Mouse (Mus musculus) neutrophil, adult 65 days (primary cell): ENCODE data around the gene Tmem91. TPM values are rescaled to one million over a fixed set of nuclear protein-coding genes. Genes with fewer than 3 reads are reported as not detected.

Experiments
- total RNA-seq: library from RNA; stranded (reverse); gene quantifications from 2 replicates; pipeline ENCODE4 v1.2.4, GENCODE M21; 2023

Tmem91 gene
- total RNA-seq: 1.3 TPM in 1 of 2 replicates, not detected in the other

GRCm38 (mm10) chr7:25674719-25675300 is at the start of gene Tmem91:
Tmem91 (minus strand) TSS chr7:25675166.

GRCm38 (mm10) chr7:25718788-25719417 is 43.9 kb upstream of the Tmem91 start, which contains the start of gene Ccdc97:
Ccdc97 (minus strand) TSS chr7:25719088.

GRCm38 (mm10) chr7:25686680-25687531 is 11.9 kb upstream of the Tmem91 start, which contains the start of gene Tgfb1:
Tgfb1 (plus strand) TSS chr7:25687002.

GRCm38 (mm10) chr7:25680514-25681258 is 5.7 kb upstream of the Tmem91 start, which contains the start of gene B9d2:
B9d2 (plus strand) TSS chr7:25680780.

GRCm38 (mm10) chr7:25658657-25659472 is 16.1 kb downstream of the Tmem91 start, which contains the start of the genes Bckdha and Exosc5:
Bckdha (minus strand) TSS chr7:25658981.
Exosc5 (plus strand) TSS chr7:25659164.

GRCm38 (mm10) chr7:25626509-25627430 is 48.2 kb downstream of the Tmem91 start, which contains the start of gene B3gnt8:
B3gnt8 (plus strand) TSS chr7:25626654.

Other genes with a start within 250 kb of the Tmem91 start
- gene Ceacam1, start 197.6 kb downstream of the Tmem91 start, total RNA-seq: 225 and 283 TPM in 2 replicates
- gene Ceacam2, start 135.3 kb downstream of the Tmem91 start, total RNA-seq: 31.1 and 36.1 TPM in 2 replicates
- not detected in 2 replicates for gene Erich4, start 59.3 kb downstream of the Tmem91 start, total RNA-seq
- gene Dmac2, start 55.8 kb downstream of the Tmem91 start, total RNA-seq: 22.0 and 31.8 TPM in 2 replicates
- gene B3gnt8, start 48.5 kb downstream of the Tmem91 start, total RNA-seq: 14.4 and 15.7 TPM in 2 replicates
- gene Bckdha, start 16.2 kb downstream of the Tmem91 start, total RNA-seq: 32.4 and 39.2 TPM in 2 replicates
- gene Exosc5, start 16.0 kb downstream of the Tmem91 start, total RNA-seq: 22.3 and 26.5 TPM in 2 replicates
- 25.7 and 26.9 TPM in 2 replicates for gene B9d2, start 5.6 kb upstream of the Tmem91 start, total RNA-seq
- gene Tgfb1, start 11.8 kb upstream of the Tmem91 start, total RNA-seq: 140 and 147 TPM in 2 replicates
- gene Ccdc97, start 43.9 kb upstream of the Tmem91 start, total RNA-seq: 72.3 and 86.5 TPM in 2 replicates
- 210 and 238 TPM in 2 replicates for gene Hnrnpul1, start 79.6 kb upstream of the Tmem91 start, total RNA-seq
- 1.1 and 2.0 TPM in 2 replicates for gene Axl, start 113.5 kb upstream of the Tmem91 start, total RNA-seq
- not detected in 2 replicates for gene Cyp2s1, start 141.7 kb upstream of the Tmem91 start, total RNA-seq
- gene Cyp2b10, start 222.5 kb upstream of the Tmem91 start, total RNA-seq: not detected in 2 replicates